Mouse (Mus musculus): ENCODE measurements at regions not wholly inside any gene's neighbourhood (a gene's known extent, or its start where the extent isn't known, plus 50 kb on each side); places are given as distances from the start of the nearest gene placed in this dataset.

DNA sequence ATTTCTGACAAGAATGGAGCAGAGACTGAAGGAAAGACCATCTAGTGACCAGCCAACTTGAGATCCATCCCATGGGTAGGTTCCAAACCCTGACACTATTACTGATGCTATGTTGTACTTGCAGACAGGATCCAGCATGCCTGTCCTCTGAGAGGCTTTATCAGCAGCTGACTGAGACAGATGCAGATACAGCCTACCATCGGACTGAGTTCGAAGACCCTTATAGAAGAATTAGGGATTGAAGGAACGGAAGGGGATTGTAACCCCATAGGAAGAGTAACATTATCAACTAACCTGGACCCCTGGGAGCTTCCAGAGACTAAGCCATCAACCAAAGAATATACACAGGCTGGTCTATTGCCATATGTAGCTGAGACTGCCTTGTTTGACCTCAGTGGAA is 183.1 kb upstream of the Adcy2 start:
- Histone ChIP-seq H3K36me3 (ENCODE audit: control insufficient read depth, insufficient read depth, low read length) (no peaks in the 10 kb centered on the region), H3K27me3 (ENCODE audit: control insufficient read depth, insufficient read depth, low read length) (no peaks in the 10 kb centered on the region), H3K4me2 (replicated peaks; ENCODE audit: low read depth, low read length) (no peak overlapping the region), H3K27ac (ENCODE audit: low read depth, low read length) (no peak overlapping the region), H3K4me1 (ENCODE audit: control insufficient read depth, insufficient read depth, low read length) (no peaks in the 10 kb centered on the region), H3K4me3 (ENCODE audit: low read length) (no peak overlapping the region), H3K9me3 (ENCODE audit: control insufficient read depth, low read length) (no peaks in the 10 kb centered on the region), H3K9ac (ENCODE audit: low read depth, low read length) (no peak overlapping the region)
- no peak for ATAC-seq (ENCODE audit: low FRiP score, low TSS enrichment)
- 97% methylated on average over 3 of the region's 3 CpGs for WGBS

- Histone ChIP-seq H3K27ac (ENCODE audit: low read depth, low read length) (no peak overlapping the region), H3K36me3 (ENCODE audit: control insufficient read depth, insufficient read depth, low read length) (no peaks in the 10 kb centered on the region), H3K4me2 (replicated peaks; ENCODE audit: low read depth, low read length) (no peak overlapping the region), H3K9ac (ENCODE audit: low read depth, low read length) (no peak overlapping the region), H3K4me1 (ENCODE audit: control insufficient read depth, insufficient read depth, low read length) (no peaks in the 10 kb centered on the region), H3K9me3 (ENCODE audit: control insufficient read depth, low read length) (no peaks in the 10 kb centered on the region), H3K4me3 (ENCODE audit: low read length) (no peak overlapping the region), H3K27me3 (ENCODE audit: control insufficient read depth, insufficient read depth, low read length) (no peaks in the 10 kb centered on the region)
- no peak for ATAC-seq (ENCODE audit: low FRiP score, low TSS enrichment)
- 69% methylated on average over 3 of the region's 3 CpGs for WGBS
Observed at GRCm38 (mm10) chr13:69190661-69191060, 191.3 kb upstream of the Adcy2 start.

DNA sequence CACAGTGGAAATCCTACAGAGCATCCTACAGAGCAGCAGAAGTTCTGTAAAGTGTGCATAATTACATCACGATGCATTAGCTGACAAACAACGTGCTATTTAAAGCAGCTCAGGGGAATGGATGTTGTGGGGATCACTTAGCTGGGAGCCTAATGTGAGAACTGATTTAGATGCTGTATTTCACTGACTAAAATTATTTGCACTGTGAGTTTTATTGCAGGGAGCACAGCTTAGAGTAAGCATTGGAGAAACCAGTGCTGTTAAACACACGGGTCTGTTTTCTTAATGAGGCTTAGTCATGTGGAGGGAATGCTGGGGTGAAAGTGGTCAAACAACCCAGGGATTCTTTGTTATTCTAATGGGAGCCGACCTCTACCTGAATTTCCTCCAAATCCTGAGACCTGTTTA is 197.1 kb upstream of the Adcy2 start:
- Histone ChIP-seq H3K27me3 (ENCODE audit: control insufficient read depth, insufficient read depth, low read length) (no peaks in the 10 kb centered on the region), H3K4me2 (replicated peaks; ENCODE audit: low read depth, low read length) (no peak overlapping the region), H3K36me3 (ENCODE audit: control insufficient read depth, insufficient read depth, low read length) (no peaks in the 10 kb centered on the region), H3K9me3 (ENCODE audit: control insufficient read depth, low read length) (no peaks in the 10 kb centered on the region), H3K4me3 (ENCODE audit: low read length) (no peak overlapping the region), H3K27ac (ENCODE audit: low read depth, low read length) (no peak overlapping the region), H3K9ac (ENCODE audit: low read depth, low read length) (no peak overlapping the region), H3K4me1 (ENCODE audit: control insufficient read depth, insufficient read depth, low read length) (no peaks in the 10 kb centered on the region)
- ATAC-seq (ENCODE audit: low FRiP score, low TSS enrichment) = 0 out of 2 replicates have a peak, but pooled peaks have one; percentile 35
- WGBS = 8% methylated on average over 4 of the region's 4 CpGs

DNA sequence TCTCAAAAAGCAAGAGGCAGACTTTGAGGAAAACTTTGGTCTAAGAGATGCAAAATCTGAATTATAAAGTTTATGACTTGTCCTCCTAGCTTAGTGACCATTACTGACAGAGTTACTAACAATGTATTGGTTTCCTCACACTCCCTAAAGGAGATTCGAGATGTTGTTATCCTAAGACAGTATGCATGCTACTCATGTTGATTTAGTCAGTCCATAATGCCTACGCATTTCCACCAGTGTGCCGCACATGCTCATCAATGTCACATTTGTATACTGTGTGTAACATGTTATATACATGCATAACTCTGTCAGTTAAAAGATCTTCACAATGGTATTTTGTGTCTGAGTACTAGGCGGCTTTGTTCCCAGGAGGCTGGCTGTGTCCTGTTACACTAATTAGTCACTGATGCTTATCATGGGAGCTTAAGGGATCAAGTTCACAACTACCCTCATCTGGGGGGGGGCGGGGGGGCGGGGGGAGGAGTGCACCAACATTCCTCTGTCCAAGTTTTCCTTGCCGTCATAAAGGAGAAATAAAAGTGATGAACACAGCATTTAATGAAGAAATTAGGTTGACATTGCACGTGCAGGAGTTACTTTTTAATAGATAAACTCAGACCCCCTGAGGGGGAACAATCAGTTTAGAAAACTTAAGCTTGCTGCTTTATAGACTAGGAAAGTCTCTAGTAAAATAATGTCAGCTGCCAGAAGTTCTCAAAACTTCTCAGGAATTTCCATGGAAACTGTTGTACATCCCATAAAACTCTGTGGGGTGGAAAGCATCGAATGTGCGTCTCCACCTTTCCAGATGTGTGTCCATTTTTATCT is 208.6 kb upstream of the Adcy2 start:
- peak; percentile 69; the same call in 1 of the 2 replicates for ATAC-seq (ENCODE audit: low FRiP score, low TSS enrichment)
- Histone ChIP-seq H3K36me3 (ENCODE audit: control insufficient read depth, insufficient read depth, low read length) (no peaks in the 10 kb centered on the region), H3K4me1 (ENCODE audit: control insufficient read depth, insufficient read depth, low read length) (peaks cover 5% of the 10 kb centered on the region; the same call in 1 of the 2 replicates), H3K27me3 (ENCODE audit: control insufficient read depth, insufficient read depth, low read length) (no peaks in the 10 kb centered on the region), H3K4me2 (replicated peaks; ENCODE audit: low read depth, low read length) (no peak overlapping the region), H3K9me3 (ENCODE audit: control insufficient read depth, low read length) (no peaks in the 10 kb centered on the region), H3K27ac (ENCODE audit: low read depth, low read length) (no peak overlapping the region), H3K4me3 (ENCODE audit: low read length) (no peak overlapping the region), H3K9ac (ENCODE audit: low read depth, low read length) (no peak overlapping the region)
- WGBS = 34% methylated on average over 10 of the region's 10 CpGs

- ATAC-seq (ENCODE audit: low FRiP score, low TSS enrichment) = no peak
- no peak overlapping the region for H3K4me2 ChIP-seq (replicated peaks; ENCODE audit: low read depth, low read length)
- H3K9ac ChIP-seq (ENCODE audit: low read depth, low read length) = no peak overlapping the region
- H3K27ac ChIP-seq (ENCODE audit: low read depth, low read length) = no peak overlapping the region
- H3K4me1 ChIP-seq (ENCODE audit: control insufficient read depth, insufficient read depth, low read length) = peaks cover 5% of the 10 kb centered on the region; the same call in 1 of the 2 replicates
- 75% methylated on average over 4 of the region's 4 CpGs for WGBS
- H3K4me3 ChIP-seq (ENCODE audit: low read length) = no peak overlapping the region
- no peaks in the 10 kb centered on the region for H3K27me3 ChIP-seq (ENCODE audit: control insufficient read depth, insufficient read depth, low read length)
- no peaks in the 10 kb centered on the region for H3K36me3 ChIP-seq (ENCODE audit: control insufficient read depth, insufficient read depth, low read length)
- no peaks in the 10 kb centered on the region for H3K9me3 ChIP-seq (ENCODE audit: control insufficient read depth, low read length)
Observed at GRCm38 (mm10) chr13:69208569-69208881, 209.2 kb upstream of the Adcy2 start.

GRCm38 (mm10) chr13:69216579-69216978 is 217.2 kb upstream of the Adcy2 start:
- 78% methylated on average over 3 of the region's 3 CpGs for WGBS
- no peaks in the 10 kb centered on the region for H3K27me3 ChIP-seq (ENCODE audit: control insufficient read depth, insufficient read depth, low read length)
- ATAC-seq (ENCODE audit: low FRiP score, low TSS enrichment) = no peak

DNA sequence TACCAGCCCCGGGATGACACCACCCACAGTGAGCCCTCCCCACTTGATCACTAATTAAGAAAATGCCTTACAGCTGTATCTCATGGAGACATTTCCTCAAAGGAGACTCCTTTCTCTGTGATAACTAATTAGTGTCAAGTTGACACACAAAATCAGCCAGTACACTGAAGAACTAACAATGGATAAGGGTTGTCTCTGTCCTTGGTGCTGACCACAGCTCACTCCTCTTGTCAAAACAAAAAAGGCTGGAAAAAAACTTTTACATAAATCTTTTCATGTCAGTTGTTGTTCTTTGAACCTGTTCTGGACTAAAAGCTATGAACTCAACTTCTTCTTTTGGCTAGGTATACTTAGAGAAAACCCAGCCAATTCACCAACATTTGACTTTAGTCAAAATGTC is 221.1 kb upstream of the Adcy2 start:
- no peak overlapping the region for H3K27ac ChIP-seq (ENCODE audit: low read depth, low read length)

More at GRCm38 (mm10) chr13:69216579-69216978, 217.2 kb upstream of the Adcy2 start:
- no peak overlapping the region for H3K4me2 ChIP-seq (replicated peaks; ENCODE audit: low read depth, low read length)
- no peak overlapping the region for H3K4me3 ChIP-seq (ENCODE audit: low read length)
- H3K4me1 ChIP-seq (ENCODE audit: control insufficient read depth, insufficient read depth, low read length) = no peaks in the 10 kb centered on the region
- no peak overlapping the region for H3K9ac ChIP-seq (ENCODE audit: low read depth, low read length)
- H3K36me3 ChIP-seq (ENCODE audit: control insufficient read depth, insufficient read depth, low read length) = no peaks in the 10 kb centered on the region
- no peak overlapping the region for H3K27ac ChIP-seq (ENCODE audit: low read depth, low read length)
- H3K9me3 ChIP-seq (ENCODE audit: control insufficient read depth, low read length) = no peaks in the 10 kb centered on the region

DNA sequence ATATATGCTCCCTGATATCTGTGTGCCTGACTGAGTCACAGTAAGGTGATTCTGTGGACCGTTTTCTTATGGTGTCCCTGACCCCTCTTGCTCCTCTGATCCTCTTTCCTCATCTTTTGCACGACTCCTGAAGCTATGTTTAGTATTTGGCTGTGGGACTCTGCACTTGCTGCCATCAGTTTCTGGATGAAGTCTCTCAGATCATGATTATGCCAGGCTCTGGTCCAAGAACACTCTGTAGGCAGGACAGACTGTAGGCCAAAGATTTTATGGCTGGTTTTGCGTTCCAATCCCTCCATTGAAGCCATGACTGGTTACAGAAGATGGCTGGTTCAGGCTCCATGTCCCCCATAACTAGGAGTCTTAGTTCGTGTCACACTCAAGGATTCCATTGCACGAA is 227.2 kb upstream of the Adcy2 start:
- Histone ChIP-seq H3K9me3 (ENCODE audit: control insufficient read depth, low read length) (no peaks in the 10 kb centered on the region), H3K4me2 (replicated peaks; ENCODE audit: low read depth, low read length) (no peak overlapping the region), H3K27me3 (ENCODE audit: control insufficient read depth, insufficient read depth, low read length) (no peaks in the 10 kb centered on the region), H3K9ac (ENCODE audit: low read depth, low read length) (no peak overlapping the region), H3K36me3 (ENCODE audit: control insufficient read depth, insufficient read depth, low read length) (no peaks in the 10 kb centered on the region), H3K4me1 (ENCODE audit: control insufficient read depth, insufficient read depth, low read length) (no peaks in the 10 kb centered on the region), H3K4me3 (ENCODE audit: low read length) (no peak overlapping the region), H3K27ac (ENCODE audit: low read depth, low read length) (no peak overlapping the region)
- ATAC-seq (ENCODE audit: low FRiP score, low TSS enrichment) = no peak
- WGBS = 80% methylated on average over 5 of the region's 5 CpGs

More for the DNA sequence above, 221.1 kb upstream of the Adcy2 start:
- H3K9ac ChIP-seq (ENCODE audit: low read depth, low read length) = no peak overlapping the region
- 61% methylated on average over 1 of the region's 1 CpGs for WGBS
- H3K27me3 ChIP-seq (ENCODE audit: control insufficient read depth, insufficient read depth, low read length) = no peaks in the 10 kb centered on the region
- no peak overlapping the region for H3K4me2 ChIP-seq (replicated peaks; ENCODE audit: low read depth, low read length)
- H3K4me1 ChIP-seq (ENCODE audit: control insufficient read depth, insufficient read depth, low read length) = no peaks in the 10 kb centered on the region
- no peak for ATAC-seq (ENCODE audit: low FRiP score, low TSS enrichment)
- no peaks in the 10 kb centered on the region for H3K9me3 ChIP-seq (ENCODE audit: control insufficient read depth, low read length)
- H3K36me3 ChIP-seq (ENCODE audit: control insufficient read depth, insufficient read depth, low read length) = no peaks in the 10 kb centered on the region
- H3K4me3 ChIP-seq (ENCODE audit: low read length) = no peak overlapping the region

GRCm38 (mm10) chr13:69230361-69230943 is 231.1 kb upstream of the Adcy2 start:
- H3K4me1 ChIP-seq (ENCODE audit: control insufficient read depth, insufficient read depth, low read length) = no peaks in the 10 kb centered on the region
- no peaks in the 10 kb centered on the region for H3K27me3 ChIP-seq (ENCODE audit: control insufficient read depth, insufficient read depth, low read length)
- no peaks in the 10 kb centered on the region for H3K9me3 ChIP-seq (ENCODE audit: control insufficient read depth, low read length)
- H3K4me3 ChIP-seq (ENCODE audit: low read length) = no peak overlapping the region
- WGBS = 23% methylated on average over 10 of the region's 10 CpGs
- H3K9ac ChIP-seq (ENCODE audit: low read depth, low read length) = no peak overlapping the region
- no peaks in the 10 kb centered on the region for H3K36me3 ChIP-seq (ENCODE audit: control insufficient read depth, insufficient read depth, low read length)
- H3K4me2 ChIP-seq (replicated peaks; ENCODE audit: low read depth, low read length) = no peak overlapping the region
- no peak for ATAC-seq (ENCODE audit: low FRiP score, low TSS enrichment)
- H3K27ac ChIP-seq (ENCODE audit: low read depth, low read length) = no peak overlapping the region

All from kidney, embryonic 14.5 days (tissue).